Mouse (Mus musculus): ENCODE results near the gene Rasgrp1. TPM values are rescaled to one million over a fixed set of nuclear protein-coding genes. Genes with fewer than 3 reads are reported as not detected.

Gene Rasgrp1
- polyA plus RNA-seq, 1 experiment from 2014 or later = 4.8 TPM

DNA sequence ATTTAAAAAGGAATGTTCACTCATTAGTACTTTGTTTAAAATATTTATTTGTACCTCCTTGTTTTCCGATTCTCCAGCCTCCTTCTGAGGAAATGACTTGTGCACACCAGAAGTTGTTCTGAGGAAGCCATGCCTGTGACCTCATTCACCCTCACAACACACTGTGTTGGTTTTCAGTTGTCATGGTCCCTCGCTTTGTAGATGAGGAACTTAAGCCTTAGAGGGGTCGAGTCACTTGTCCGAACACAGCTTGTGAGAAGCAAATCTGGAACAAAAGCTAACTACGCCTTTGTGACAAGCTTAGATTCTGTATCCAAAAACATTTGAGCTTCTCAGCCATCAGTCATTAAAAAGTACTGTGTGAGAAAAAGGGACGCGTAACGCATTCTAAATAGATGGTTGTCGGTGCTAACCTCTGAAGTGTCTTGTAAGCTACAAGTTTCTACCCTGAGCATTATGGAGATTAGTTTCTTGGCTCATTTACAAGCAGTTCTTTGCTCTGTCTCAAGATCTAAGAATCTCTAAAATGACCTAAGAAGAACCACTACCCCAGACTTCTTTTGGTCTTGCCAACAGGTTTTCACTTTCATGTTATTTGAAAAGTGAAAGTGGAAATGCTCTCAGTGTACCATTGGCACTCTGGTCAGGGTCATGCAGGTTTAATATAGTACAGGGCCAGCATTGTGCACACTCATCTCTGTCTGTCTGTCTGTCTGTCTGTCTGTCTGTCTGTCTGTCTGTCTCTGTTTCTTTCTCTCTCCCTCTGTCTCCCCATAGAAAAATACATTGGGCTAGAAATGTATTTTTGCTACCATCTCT lies 9.7 kb upstream of the Rasgrp1 start:
- H3K36me3 ChIP-seq (replicated peaks) = no peaks in the 10 kb centered on the region

DNA sequence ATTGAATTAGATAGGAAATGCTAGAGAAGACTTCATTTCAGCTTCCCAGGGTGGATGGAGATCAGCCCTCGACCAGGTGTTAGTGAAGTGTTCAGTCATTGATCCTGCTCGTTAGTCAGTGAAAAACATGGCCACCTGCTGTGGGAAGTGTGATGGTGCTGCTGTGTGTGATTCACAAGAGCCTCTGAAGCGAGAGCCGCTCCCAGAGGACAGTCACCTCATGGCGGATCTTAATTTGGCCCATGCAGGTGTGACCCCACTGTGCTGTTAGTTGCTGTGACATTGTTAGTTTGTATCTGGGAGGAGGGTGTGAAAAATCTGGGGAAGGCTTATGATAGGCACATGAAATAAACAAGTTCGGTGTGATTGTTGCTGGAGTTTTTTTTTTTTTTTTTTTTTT lies 7.3 kb upstream of the Rasgrp1 start:
- H3K36me3 ChIP-seq (replicated peaks) = no peaks in the 10 kb centered on the region
- no peak overlapping the region for H3K4me3 ChIP-seq
- peaks cover 17% of the 10 kb centered on the region for H3K4me1 ChIP-seq
- H3K27ac ChIP-seq = no peak overlapping the region
- no peak for DNase-seq (ENCODE audit: extremely low spot score, low spot score)
- no peaks in the 10 kb centered on the region for H3K27me3 ChIP-seq (ENCODE audit: poor library complexity, severe bottlenecking)
- WGBS = 51% methylated on average over 6 of the region's 6 CpGs
- H3K9me3 ChIP-seq = no peaks in the 10 kb centered on the region

More for the DNA sequence above, 9.7 kb upstream of the Rasgrp1 start:
- no peak overlapping the region for H3K27ac ChIP-seq
- no peak for DNase-seq (ENCODE audit: extremely low spot score, low spot score)
- H3K9me3 ChIP-seq = no peaks in the 10 kb centered on the region
- peaks cover 17% of the 10 kb centered on the region for H3K4me1 ChIP-seq
- H3K4me3 ChIP-seq = no peak overlapping the region
- H3K27me3 ChIP-seq (ENCODE audit: poor library complexity, severe bottlenecking) = no peaks in the 10 kb centered on the region
- WGBS = 79% methylated on average over 9 of the region's 9 CpGs

GRCm38 (mm10) chr2:117343240-117343624 lies 431 bp upstream of the Rasgrp1 start:
- Histone ChIP-seq H3K4me3 (peak overlapping the region; percentile 74), H3K4me1 (peaks cover 22% of the 10 kb centered on the region), H3K27me3 (ENCODE audit: poor library complexity, severe bottlenecking) (peaks cover 50% of the 10 kb centered on the region), H3K9me3 (no peaks in the 10 kb centered on the region), H3K36me3 (replicated peaks) (no peaks in the 10 kb centered on the region), H3K27ac (peak overlapping the region; percentile 82; the same call in 1 of the 2 replicates)
- DNase-seq (ENCODE audit: extremely low spot score, low spot score) = no peak
- 33% methylated on average over 7 of the region's 7 CpGs for WGBS

- Histone ChIP-seq H3K27ac (peak overlapping the region; percentile 82), H3K4me3 (peak overlapping the region; percentile 74)
Observed at GRCm38 (mm10) chr2:117342090-117342546, 683 bp downstream of the Rasgrp1 start.

DNA sequence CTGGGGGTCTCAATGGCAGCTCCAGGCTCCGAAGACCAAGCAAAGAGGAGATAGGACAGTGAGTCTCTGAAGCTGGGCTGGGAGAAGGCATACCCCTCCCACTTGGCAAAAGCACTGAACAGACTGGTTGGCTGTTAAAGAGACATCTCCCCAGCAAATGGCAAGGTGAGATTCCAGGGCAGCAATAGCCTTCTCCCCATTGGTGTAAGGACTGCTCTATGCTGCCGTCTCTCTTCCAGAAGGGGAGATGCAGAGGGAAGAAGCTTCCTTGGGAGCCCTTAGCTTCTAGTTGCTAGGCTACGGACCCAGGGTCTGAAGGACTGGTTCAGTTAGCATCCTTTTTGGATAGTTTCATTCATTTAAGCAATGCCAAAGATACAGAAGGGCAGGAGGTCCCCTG lies 4.3 kb downstream of the Rasgrp1 start:
- H3K9me3 ChIP-seq = no peaks in the 10 kb centered on the region
- H3K36me3 ChIP-seq (replicated peaks) = no peaks in the 10 kb centered on the region
- 74% methylated on average over 3 of the region's 3 CpGs for WGBS
- peaks cover 35% of the 10 kb centered on the region for H3K27me3 ChIP-seq (ENCODE audit: poor library complexity, severe bottlenecking)
- peaks cover 35% of the 10 kb centered on the region for H3K4me1 ChIP-seq
- H3K4me3 ChIP-seq = no peak overlapping the region
- no peak for DNase-seq (ENCODE audit: extremely low spot score, low spot score)
- no peak overlapping the region for H3K27ac ChIP-seq

More at GRCm38 (mm10) chr2:117342090-117342546, 683 bp downstream of the Rasgrp1 start:
- H3K4me1 ChIP-seq = peaks cover 18% of the 10 kb centered on the region
- WGBS = under 1% methylated on average over 19 of the region's 19 CpGs
- peaks cover 50% of the 10 kb centered on the region for H3K27me3 ChIP-seq (ENCODE audit: poor library complexity, severe bottlenecking)
- no peaks in the 10 kb centered on the region for H3K9me3 ChIP-seq
- no peaks in the 10 kb centered on the region for H3K36me3 ChIP-seq (replicated peaks)
- peak; percentile 81 for DNase-seq (ENCODE audit: extremely low spot score, low spot score)

DNA sequence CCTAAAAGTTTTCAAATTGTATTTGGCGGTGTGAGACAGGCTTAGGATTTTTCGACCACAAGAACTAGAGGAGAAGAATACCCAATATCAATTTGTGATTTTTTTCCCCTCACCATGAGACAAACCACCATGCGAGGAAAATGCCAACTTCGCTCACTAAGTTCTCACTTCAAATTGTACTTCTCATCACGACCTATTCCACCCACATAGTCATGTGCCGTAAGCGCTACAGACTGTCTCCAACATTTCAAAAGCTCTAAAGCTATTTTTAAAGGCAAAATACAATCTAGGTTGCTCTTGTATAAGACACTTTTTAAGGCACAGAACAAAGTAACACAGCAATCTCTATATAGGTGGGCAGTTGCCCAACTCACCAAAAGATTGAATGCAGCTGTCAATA lies 4.9 kb downstream of the Rasgrp1 start:
- H3K4me3 ChIP-seq = no peak overlapping the region
- WGBS = 96% methylated on average over 7 of the region's 7 CpGs
- DNase-seq (ENCODE audit: extremely low spot score, low spot score) = no peak

GRCm38 (mm10) chr2:117336946-117337665 lies 5.7 kb downstream of the Rasgrp1 start:
- 63% methylated on average over 5 of the region's 5 CpGs for WGBS
- no peak for DNase-seq (ENCODE audit: extremely low spot score, low spot score)
- Histone ChIP-seq H3K4me3 (no peak overlapping the region), H3K36me3 (replicated peaks) (no peaks in the 10 kb centered on the region), H3K9me3 (no peaks in the 10 kb centered on the region), H3K27ac (no peak overlapping the region), H3K4me1 (peaks cover 25% of the 10 kb centered on the region), H3K27me3 (ENCODE audit: poor library complexity, severe bottlenecking) (peaks cover 21% of the 10 kb centered on the region)

More for the DNA sequence above, 4.9 kb downstream of the Rasgrp1 start:
- Histone ChIP-seq H3K9me3 (no peaks in the 10 kb centered on the region), H3K4me1 (peaks cover 30% of the 10 kb centered on the region), H3K27me3 (ENCODE audit: poor library complexity, severe bottlenecking) (peaks cover 29% of the 10 kb centered on the region), H3K27ac (no peak overlapping the region), H3K36me3 (replicated peaks) (no peaks in the 10 kb centered on the region)

DNA sequence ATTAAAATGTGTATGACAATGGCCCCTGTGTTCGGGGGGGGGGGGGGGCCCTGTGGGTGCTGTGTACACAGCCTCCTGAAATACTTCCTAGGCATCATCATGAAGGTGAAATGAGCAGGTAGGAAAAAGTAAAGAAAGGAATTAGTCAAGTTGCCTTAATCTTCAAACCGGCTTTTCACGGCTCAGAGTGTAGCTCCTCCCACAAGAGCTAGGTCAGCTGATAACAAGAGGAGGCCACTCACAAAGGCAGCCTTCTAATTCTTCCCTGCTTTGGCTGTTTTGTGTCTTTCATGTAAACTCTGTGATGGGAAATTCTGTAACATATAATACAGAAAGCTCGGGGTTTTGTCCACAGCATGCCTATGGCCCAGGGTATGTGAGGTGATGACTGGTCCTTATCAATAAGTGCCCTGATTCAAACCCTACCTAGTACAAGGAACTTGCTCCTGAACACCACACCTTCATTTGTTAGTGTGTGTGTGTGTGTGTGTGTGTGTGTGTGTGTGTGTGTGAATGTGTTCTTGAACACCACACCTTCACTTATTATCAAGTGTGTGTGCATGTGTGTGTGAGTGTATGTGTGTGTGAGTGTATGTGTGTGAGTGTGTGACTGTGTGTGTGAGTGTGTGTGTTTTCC lies 7.1 kb downstream of the Rasgrp1 start:
- DNase-seq (ENCODE audit: extremely low spot score, low spot score) = no peak
- 42% methylated on average over 4 of the region's 4 CpGs for WGBS

GRCm38 (mm10) chr2:117331634-117332033 lies 11.2 kb downstream of the Rasgrp1 start:
- 52% methylated on average over 5 of the region's 5 CpGs for WGBS
- no peaks in the 10 kb centered on the region for H3K36me3 ChIP-seq (replicated peaks)
- H3K27me3 ChIP-seq (ENCODE audit: poor library complexity, severe bottlenecking) = no peaks in the 10 kb centered on the region
- DNase-seq (ENCODE audit: extremely low spot score, low spot score) = no peak
- peaks cover 22% of the 10 kb centered on the region for H3K4me1 ChIP-seq
- H3K9me3 ChIP-seq = no peaks in the 10 kb centered on the region
- no peak overlapping the region for H3K27ac ChIP-seq
- no peak overlapping the region for H3K4me3 ChIP-seq

More for the DNA sequence above, 7.1 kb downstream of the Rasgrp1 start:
- Histone ChIP-seq H3K9me3 (no peaks in the 10 kb centered on the region), H3K4me3 (no peak overlapping the region), H3K36me3 (replicated peaks) (no peaks in the 10 kb centered on the region), H3K27ac (no peak overlapping the region), H3K27me3 (ENCODE audit: poor library complexity, severe bottlenecking) (peaks cover 7% of the 10 kb centered on the region; the same call in 1 of the 2 replicates), H3K4me1 (peaks cover 20% of the 10 kb centered on the region)

GRCm38 (mm10) chr2:117328521-117329285 lies 14.1 kb downstream of the Rasgrp1 start:
- H3K36me3 ChIP-seq (replicated peaks) = no peaks in the 10 kb centered on the region
- DNase-seq (ENCODE audit: extremely low spot score, low spot score) = no peak
- no peaks in the 10 kb centered on the region for H3K9me3 ChIP-seq
- 85% methylated on average over 9 of the region's 9 CpGs for WGBS
- peaks cover 6% of the 10 kb centered on the region for H3K4me1 ChIP-seq
- H3K27me3 ChIP-seq (ENCODE audit: poor library complexity, severe bottlenecking) = no peaks in the 10 kb centered on the region
- H3K27ac ChIP-seq = no peak overlapping the region
- H3K4me3 ChIP-seq = no peak overlapping the region

DNA sequence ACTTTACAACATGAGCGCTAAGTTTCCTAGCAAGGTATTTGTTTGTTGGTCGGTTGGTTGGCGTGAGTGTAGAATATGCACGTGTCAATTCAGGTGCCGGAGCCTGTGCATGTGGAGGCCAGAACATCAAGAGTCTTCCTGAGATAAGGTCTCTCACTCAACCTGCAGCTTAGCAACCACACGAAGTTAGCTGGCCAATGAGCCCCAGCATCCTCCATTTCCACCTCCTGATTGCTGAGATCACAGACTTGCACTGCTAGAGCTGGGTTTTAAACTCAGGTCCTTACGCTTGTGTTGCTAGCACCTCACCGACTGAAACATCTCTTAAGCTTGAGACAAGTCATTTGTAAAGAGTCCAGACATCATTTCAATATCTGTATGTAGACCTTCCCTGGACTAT lies 20.4 kb downstream of the Rasgrp1 start:
- no peaks in the 10 kb centered on the region for H3K4me1 ChIP-seq
- H3K36me3 ChIP-seq (replicated peaks) = no peaks in the 10 kb centered on the region
- H3K9me3 ChIP-seq = no peaks in the 10 kb centered on the region
- H3K4me3 ChIP-seq = no peak overlapping the region
- no peak overlapping the region for H3K27ac ChIP-seq
- H3K27me3 ChIP-seq (ENCODE audit: poor library complexity, severe bottlenecking) = no peaks in the 10 kb centered on the region
- DNase-seq (ENCODE audit: extremely low spot score, low spot score) = no peak
- 90% methylated on average over 8 of the region's 8 CpGs for WGBS

DNA sequence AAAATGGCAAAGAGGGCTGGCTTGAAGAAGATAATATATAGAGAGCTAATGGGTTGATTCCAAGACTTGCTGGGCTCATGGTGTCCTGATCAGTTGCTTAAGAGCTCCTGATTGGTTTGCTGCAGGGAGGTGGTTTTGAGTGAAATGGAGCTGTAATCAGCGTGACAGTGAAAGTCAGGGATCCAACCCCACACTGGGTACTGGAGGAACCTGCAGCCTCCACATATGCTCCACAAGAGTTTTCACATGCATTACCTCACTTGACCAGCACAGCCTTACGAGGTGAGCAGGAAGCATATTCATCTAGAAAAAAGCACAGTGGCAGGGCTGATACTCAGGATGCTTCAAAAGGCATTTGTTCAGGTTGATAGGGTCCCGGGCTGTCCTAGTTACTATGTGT lies 21.6 kb downstream of the Rasgrp1 start:
- peaks cover 5% of the 10 kb centered on the region; the same call in 1 of the 2 replicates for H3K9me3 ChIP-seq
- H3K27me3 ChIP-seq (ENCODE audit: poor library complexity, severe bottlenecking) = no peaks in the 10 kb centered on the region
- H3K27ac ChIP-seq = no peak overlapping the region
- H3K4me3 ChIP-seq = no peak overlapping the region
- DNase-seq (ENCODE audit: extremely low spot score, low spot score) = no peak
- H3K36me3 ChIP-seq (replicated peaks) = no peaks in the 10 kb centered on the region
- no peaks in the 10 kb centered on the region for H3K4me1 ChIP-seq
- 90% methylated on average over 3 of the region's 3 CpGs for WGBS
